Comparison of ENCODE assay signal across 36 mouse cellular contexts in genomic region chr4:109471606-109472005, GRCm38 (mm10). TPM values are rescaled to one million over a fixed set of nuclear protein-coding genes. Genes with fewer than 3 reads are reported as not detected.
A peak's percentile ranks its signal among the peaks of the same experiment; 100 is the strongest.
DNase-seq lines count a peak whose midpoint lies in the region; ATAC-seq lines count a peak whose summit lies in the region.
"Had no signal": no experiment of that assay in that cellular context is flagged by ENCODE, and none has a peak within 500 bp of the region (broad histone marks: within the 10 kb centered on the region; RNA-seq: fewer than 3 reads in every experiment).

No protein-coding gene starts in this region.

- no peak overlapping the region for H3K4me2 ChIP-seq in limb, embryonic 11.5 days (ENCODE audit: low read depth, severe bottlenecking)
- H3K4me2 ChIP-seq: heart, embryonic 13.5 days; hindbrain, embryonic 12.5 days; kidney, embryonic 15.5 days; midbrain, embryonic 11.5 days; neural tube, embryonic 13.5 days had no signal

- H3K36me3 ChIP-seq in limb, embryonic 11.5 days (ENCODE audit: control insufficient read depth, insufficient read depth, low read length) = peaks cover 3% of the 10 kb centered on the region; the same call in 1 of the 2 replicates
- H3K36me3 ChIP-seq in limb, embryonic 10.5 days = peaks cover 15% of the 10 kb centered on the region

- H3K9ac ChIP-seq in limb, embryonic 11.5 days (ENCODE audit: low read length) = no peak overlapping the region
- H3K9ac ChIP-seq: heart, embryonic 13.5 days; hindbrain, embryonic 12.5 days; kidney, embryonic 15.5 days; liver, embryonic 14.5 days; neural tube, embryonic 13.5 days had no signal

- ATAC-seq in limb, embryonic 11.5 days (ENCODE audit: insufficient number of reproducible peaks, low FRiP score, low TSS enrichment, low read depth) = no peak
- ATAC-seq: forebrain, embryonic 16.5 days had no signal

- no peak overlapping the region for H3K27ac ChIP-seq in limb, embryonic 11.5 days (replicated peaks; ENCODE audit: low read depth, low read length)
- H3K27ac ChIP-seq in limb, embryonic 10.5 days = no peak overlapping the region
- peak overlapping the region; percentile 79 for H3K27ac ChIP-seq in brown adipose tissue, adult 24 weeks (replicated peaks; ENCODE audit: low read depth, low read length)
- H3K27ac ChIP-seq: forebrain, embryonic 10.5 days; heart, embryonic 13.5 days; hindbrain, embryonic 12.5 days; kidney, embryonic 15.5 days; left cerebral cortex, adult 2 months; liver, embryonic 14.5 days; neural tube, embryonic 13.5 days had no signal

- 0 out of 2 replicates have a peak, but pooled peaks cover 3% of the 10 kb centered on the region for H3K4me1 ChIP-seq in limb, embryonic 11.5 days (ENCODE audit: control insufficient read depth, insufficient read depth, low read length)
- peaks cover 12% of the 10 kb centered on the region for H3K4me1 ChIP-seq in limb, embryonic 10.5 days
- H3K4me1 ChIP-seq in brown adipose tissue, adult 24 weeks (ENCODE audit: control insufficient read depth, insufficient read depth, insufficient read length, low read length) = peaks cover 5% of the 10 kb centered on the region

- H3K9me3 ChIP-seq in limb, embryonic 11.5 days (ENCODE audit: control insufficient read depth, low read length) = no peaks in the 10 kb centered on the region
- no peaks in the 10 kb centered on the region for H3K9me3 ChIP-seq in limb, embryonic 10.5 days (replicated peaks)
- H3K9me3 ChIP-seq: forebrain, embryonic 10.5 days; G1E; heart, embryonic 13.5 days; hindbrain, embryonic 12.5 days; kidney, embryonic 15.5 days; neural tube, embryonic 13.5 days had no signal

- DNase-seq in limb, embryonic 11.5 days (ENCODE audit: low spot score) = peak; percentile 13
- DNase-seq in limb, embryonic 10.5 days (ENCODE audit: low spot score) = no peak
- DNase-seq in 3T3-L1 (ENCODE audit: low read depth, low spot score) (peak; percentile 30), A20 (ENCODE audit: low read depth, low spot score) (peak; percentile 26)
- DNase-seq in heart, postnatal 4 days = no peak
- DNase-seq in Muller cell, postnatal 12 days (ENCODE audit: inconsistent ontology term) = no peak
- DNase-seq: adrenal gland, postnatal 36 days; cerebellum, adult 11-12 months; cerebellum, postnatal 10 days; gastrocnemius, postnatal 14 days; heart, adult 18-20 months; heart, postnatal 14 days; kidney, adult 11 months; kidney, postnatal 36 days; lung, postnatal 10 days; retina, postnatal 1 day; right cerebral cortex, postnatal 25 days; thymus, adult 18-20 months; thymus, postnatal 36 days had no signal

- H3K4me3 ChIP-seq in limb, embryonic 11.5 days (ENCODE audit: low read depth, low read length) = no peak overlapping the region
- H3K4me3 ChIP-seq in limb, embryonic 10.5 days = no peak overlapping the region
- H3K4me3 ChIP-seq in brown adipose tissue, adult 24 weeks (ENCODE audit: insufficient read depth, low read depth, low read length) = no peak overlapping the region
- H3K4me3 ChIP-seq: forebrain, embryonic 10.5 days; heart, embryonic 13.5 days; hindbrain, embryonic 12.5 days; kidney, embryonic 15.5 days; left cerebral cortex, adult 2 months; neural tube, embryonic 13.5 days had no signal

- no peaks in the 10 kb centered on the region for H3K27me3 ChIP-seq in limb, embryonic 11.5 days (ENCODE audit: control insufficient read depth, insufficient read depth, low read length)
- no peaks in the 10 kb centered on the region for H3K27me3 ChIP-seq in limb, embryonic 10.5 days (ENCODE audit: low read depth, poor library complexity, severe bottlenecking)
- H3K27me3 ChIP-seq: heart, embryonic 13.5 days; hindbrain, embryonic 12.5 days; kidney, embryonic 15.5 days; neural tube, embryonic 13.5 days had no signal

RNA-seq across cellular contexts. Expression of gene Rnf11, which starts 12.9 kb away (rescaled TPM):
- 36.1 and 36.9 TPM in 2 replicates for polyA plus RNA-seq in limb, embryonic 11.5 days (2014; fragmentation: Nextera tagmentation; extraction: Ambion mirVana)
- polyA plus RNA-seq in limb, embryonic 10.5 days (2016; fragmentation: Nextera tagmentation; extraction: Ambion mirVana) = 17.8 and 21.5 TPM in 2 replicates
- polyA plus RNA-seq in brown adipose tissue, adult 24 weeks (2012; ENCODE audit: insufficient read depth, insufficient read length, missing spikeins) = 140 and 204 TPM in 2 replicates
- total RNA-seq in heart, postnatal 4 days (2021) = 100 to 1,000 TPM; 106 to 107 TPM

RNA-seq across cellular contexts. Expression of gene 4930522H14Rik, which starts 59.5 kb away (rescaled TPM):
- not detected in 2 replicates for polyA plus RNA-seq in limb, embryonic 11.5 days (2014; fragmentation: Nextera tagmentation; extraction: Ambion mirVana)
- not detected in 2 replicates for polyA plus RNA-seq in limb, embryonic 10.5 days (2016; fragmentation: Nextera tagmentation; extraction: Ambion mirVana)
- not detected in 2 replicates for polyA plus RNA-seq in brown adipose tissue, adult 24 weeks (2012; ENCODE audit: insufficient read depth, insufficient read length, missing spikeins)
- not detected for total RNA-seq in heart, postnatal 4 days (2021)
- total RNA-seq: adrenal gland, postnatal 36 days; gastrocnemius, postnatal 14 days; heart, adult 18-20 months; heart, postnatal 14 days; layer of hippocampus, postnatal 10 days; left cerebral cortex, adult 2 months; left cerebral cortex, postnatal 36 days; megakaryocyte progenitor cell, adult 5-6 weeks had no signal
- polyA plus RNA-seq: cortical plate, adult 2 months; embryonic facial prominence, embryonic 11.5 days; forebrain, embryonic 10.5 days; forebrain, embryonic 16.5 days; G1E; heart, embryonic 13.5 days; hindbrain, embryonic 12.5 days; kidney, embryonic 15.5 days; liver, embryonic 14.5 days; midbrain, embryonic 11.5 days; neural tube, embryonic 13.5 days; stomach, embryonic 14.5 days had no signal

Comparison
In these comparisons a context has a peak if more than half of its experiments do, and no peak if none do; other contexts are left out.
1. DNase-seq: peak in limb, embryonic 11.5 days (single experiment), 3T3-L1 (single experiment) and A20 (single experiment); none in limb, embryonic 10.5 days (single experiment), heart, postnatal 4 days (single experiment) and Muller cell, postnatal 12 days (single experiment).